Mouse (Mus musculus) CD8-positive naive resting alpha-beta T cell, adult 2 months (primary cell): ENCODE measurements around the gene Sfxn2.

Source experiments
- DNase-seq, 2 experiments: peaks; one replicate each; pipeline ENCODE4 v3.0.0; 2022; ENCODE audit warnings: low read depth in 2 of 2, low spot score in 2 of 2

Gene Sfxn2

DNA sequence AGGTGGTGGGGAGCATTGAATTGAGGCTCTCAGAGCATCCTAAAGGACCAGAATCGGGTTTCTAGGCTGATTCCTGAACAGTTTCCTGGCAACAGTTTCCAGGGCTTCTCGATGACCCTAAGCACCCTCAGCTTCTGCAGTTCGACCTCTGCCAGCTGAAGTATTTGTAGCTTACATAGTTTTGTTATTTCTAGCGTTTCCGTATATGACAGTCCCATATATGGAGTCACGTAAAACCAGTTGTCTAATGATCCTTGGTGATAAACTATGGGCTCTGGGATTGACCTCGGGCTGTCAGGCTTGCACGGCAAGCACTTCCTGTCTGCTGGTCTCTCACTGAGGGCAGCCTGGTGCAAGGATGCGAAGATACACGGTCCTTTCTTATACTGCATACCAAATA is 52.4 kb downstream of the Sfxn2 start:
- DNase-seq = no peak

DNA sequence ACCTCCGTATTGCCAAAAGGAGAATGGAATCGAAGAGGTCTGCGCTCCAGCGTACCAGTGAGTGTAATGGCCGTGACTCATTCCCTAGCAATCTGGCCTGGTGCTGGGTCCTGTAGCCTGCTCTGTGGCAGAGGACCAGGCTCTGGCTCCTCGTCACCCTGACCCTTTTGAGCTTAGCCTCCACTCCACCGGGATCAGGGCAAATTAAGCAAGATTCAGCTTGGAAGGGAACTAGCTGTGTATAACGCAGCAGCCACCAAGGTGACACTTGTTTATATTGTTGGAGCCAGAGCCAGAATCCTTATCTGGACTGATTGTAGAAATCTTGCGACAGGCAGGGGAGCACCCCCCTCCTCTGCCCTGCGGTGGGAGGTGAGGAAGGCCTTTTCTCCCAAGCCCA is 55.2 kb downstream of the Sfxn2 start:
- DNase-seq = no peak

DNA sequence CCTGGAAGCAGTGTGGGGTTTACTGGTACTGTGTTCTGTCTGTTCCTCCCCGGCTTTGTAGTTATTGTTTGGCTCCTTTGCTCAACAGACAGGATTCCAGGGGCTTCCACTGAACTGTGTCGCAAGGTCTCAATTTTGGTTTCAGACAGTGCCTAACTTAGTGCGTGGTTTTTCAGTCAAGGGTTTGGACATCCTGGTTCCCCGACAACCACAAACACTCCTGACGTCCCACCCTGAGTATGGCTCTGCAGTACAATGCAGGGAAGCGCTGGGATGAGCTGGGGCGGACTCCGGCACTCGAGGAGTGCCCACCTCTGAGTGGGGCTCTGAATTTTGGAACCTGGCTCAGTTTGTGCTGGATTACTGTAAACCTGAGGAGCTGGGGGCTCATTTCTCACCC is 56.6 kb downstream of the Sfxn2 start:
- DNase-seq = no peak

DNA sequence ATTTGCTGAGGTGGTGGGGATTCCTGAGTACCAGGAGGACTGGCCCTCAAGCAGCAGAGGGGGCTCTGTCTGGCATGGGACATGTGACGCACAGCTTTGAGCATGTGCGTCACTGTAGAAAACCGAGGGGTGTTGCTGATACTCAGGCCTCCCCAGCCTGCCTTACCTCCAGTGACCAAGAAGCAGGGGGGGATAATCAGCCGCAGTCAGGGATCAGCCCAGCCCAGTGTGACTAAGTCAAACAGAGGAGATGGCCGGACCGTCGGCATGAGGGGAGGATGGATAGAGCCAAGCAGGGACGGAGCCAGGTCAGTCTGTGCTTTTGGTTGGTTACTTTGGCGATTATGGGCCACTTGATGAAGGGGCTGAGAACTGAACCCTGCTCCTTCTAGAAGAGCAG is 58.5 kb downstream of the Sfxn2 start:
- no peak for DNase-seq

DNA sequence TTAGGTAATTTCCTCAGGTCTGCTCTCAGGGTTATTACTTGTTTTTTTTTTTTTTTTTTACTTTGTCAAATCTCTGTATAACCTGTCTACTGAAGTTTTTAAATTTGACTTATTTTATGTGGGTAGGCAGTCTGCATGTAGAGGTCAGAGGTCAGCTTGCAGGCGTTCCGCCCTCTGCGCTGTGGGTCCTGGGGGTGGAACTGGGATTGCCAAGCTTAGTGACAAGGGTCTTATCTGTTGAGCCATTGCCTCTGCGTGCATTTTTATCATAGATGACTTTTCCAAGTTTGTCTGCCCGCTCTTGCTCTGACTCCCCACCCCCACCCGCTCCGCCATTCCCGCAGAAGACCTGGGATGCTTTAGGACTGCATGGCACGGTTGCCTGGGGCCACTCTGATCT is 62.6 kb downstream of the Sfxn2 start:
- DNase-seq = no peak

DNA sequence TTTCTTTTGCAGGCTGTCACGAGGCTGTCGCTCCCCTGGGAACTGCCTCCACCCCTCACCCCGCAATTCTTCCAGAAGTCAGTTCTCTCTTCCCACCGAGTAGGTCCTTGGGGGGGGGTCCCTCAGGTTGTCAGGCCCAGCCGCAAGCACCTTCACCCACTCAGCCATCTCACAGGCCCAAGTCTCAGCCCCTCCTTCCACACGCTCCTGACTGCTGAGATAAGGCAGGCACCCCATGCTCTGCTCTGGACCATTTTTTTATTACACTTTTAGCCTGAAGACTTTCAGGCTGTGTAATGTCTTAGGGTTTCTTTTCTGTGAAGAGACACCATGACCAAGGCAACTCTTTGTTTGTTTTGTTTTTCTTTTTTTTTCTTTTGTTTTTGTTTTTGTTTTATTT is 64.4 kb downstream of the Sfxn2 start:
- DNase-seq = no peak

DNA sequence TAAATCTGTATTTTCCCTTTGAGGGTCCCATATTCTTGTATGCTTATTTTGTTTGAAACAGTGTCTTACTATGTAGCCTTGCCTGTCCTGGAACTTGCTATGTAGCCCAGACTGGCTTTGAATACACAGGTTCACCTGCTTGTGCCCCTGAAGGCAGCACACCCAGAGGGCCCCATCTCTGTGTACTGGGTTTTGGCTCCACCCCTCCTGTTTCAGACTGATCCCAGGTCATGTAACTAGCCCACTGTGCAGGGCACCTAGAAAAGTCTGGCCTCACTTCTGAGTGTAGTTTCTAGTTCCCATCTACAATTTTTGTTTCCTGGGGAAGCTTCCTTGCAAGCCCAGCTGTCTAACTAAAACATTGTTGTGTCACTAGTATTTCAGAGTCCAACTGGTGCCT is 65.9 kb downstream of the Sfxn2 start:
- DNase-seq = no peak

DNA sequence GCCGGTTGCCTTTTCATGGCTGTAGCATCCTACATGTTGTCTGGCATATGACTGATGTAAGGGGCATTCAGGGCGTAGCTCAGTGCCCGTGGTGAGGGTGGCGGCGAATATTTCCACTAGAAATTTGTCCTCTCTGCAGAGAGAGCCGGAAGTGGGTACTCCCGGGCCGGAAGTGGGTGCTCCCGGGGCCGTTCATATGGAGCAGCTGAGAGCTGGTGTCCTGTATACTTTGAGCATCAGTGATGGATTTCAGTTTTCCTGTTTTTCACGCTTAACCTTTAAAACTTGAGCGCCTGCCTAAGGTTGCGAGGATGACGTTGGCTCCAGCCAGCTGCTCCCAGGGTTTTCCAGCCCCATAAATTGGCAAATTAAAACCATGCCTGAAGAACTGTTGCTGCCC is 66.3 kb downstream of the Sfxn2 start:
- DNase-seq = no peak

DNA sequence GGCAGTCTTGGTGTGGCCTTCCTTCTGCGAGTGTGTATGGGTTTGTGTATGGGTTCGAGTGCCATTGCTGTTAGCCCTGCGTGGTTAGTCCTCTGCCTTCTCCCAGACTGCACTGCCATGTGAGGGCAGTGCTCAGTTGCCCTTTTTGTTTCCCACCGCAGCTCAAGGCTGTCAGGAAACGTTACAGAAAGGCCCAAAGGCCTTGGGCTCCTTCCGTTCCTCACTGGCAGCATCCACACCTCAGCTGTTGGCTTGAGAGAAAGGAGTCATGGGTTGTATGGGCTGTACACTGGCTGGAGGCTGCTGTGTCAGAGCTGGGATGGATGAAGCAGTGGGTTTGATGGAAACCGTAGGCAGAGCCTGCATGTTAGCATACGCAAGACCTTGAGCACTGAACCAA is 67.6 kb downstream of the Sfxn2 start:
- no peak for DNase-seq

DNA sequence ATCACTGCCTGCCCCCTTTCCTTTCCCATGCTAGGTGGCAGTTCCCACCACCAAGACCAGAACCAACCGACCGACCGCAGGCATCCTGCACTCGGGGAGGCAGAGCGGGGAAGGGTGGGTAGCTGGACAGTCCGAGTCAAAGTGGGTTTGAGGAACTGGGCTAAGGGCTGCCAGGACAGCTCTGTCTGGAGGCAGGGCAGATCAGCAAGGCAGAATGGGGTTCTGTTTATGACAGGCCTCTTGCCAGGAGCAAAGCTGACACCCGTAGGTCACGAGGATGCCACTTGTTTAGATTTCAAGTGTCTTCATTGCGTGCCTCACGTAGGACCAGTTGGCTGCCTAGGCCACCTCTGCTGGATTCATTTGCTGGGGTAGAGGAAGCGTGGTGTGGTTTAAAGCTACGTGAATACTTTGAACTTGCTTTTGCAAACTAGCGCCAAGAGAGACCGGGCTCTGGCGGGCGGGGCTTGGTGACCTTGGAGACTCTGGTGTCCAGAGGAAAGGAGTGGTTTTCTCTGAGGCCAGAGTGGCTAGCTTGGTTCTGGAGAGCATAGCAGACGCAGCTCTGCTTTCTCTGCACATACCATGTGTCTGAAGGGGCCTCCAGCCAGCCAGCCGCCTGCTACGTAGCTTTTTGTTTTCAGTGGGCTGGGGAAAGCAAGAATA is 68.4 kb downstream of the Sfxn2 start:
- DNase-seq = no peak

DNA sequence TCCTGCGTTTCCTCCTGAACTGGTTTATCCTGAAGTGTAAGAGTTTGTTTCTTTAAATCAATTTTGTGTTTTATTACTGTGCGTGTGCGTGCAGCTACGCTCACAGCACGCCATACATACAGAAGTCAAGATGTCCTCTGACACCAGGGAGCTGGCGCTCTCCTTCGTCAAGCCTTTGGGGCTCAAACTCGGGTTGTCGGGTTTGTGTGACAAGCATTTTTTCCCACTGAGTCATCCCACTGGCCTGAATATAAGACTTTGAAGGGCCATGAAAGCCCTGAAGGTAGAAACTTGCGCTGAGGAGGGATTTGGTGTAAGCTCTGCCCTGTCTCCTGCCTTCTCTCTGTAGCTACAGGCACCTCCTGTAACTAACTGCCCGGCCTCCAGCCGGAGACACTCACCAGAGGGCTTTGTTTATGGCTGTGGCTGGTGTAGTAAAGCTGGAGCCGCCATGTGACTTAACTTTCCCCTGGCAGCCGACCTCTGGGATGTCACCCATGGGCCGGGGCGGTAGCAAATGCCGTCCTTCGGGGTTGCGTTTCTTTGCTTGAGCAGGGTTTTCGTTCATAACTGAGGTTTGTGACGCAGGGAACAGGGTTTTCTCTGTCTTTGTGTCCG is 69.1 kb downstream of the Sfxn2 start:
- DNase-seq = no peak

DNA sequence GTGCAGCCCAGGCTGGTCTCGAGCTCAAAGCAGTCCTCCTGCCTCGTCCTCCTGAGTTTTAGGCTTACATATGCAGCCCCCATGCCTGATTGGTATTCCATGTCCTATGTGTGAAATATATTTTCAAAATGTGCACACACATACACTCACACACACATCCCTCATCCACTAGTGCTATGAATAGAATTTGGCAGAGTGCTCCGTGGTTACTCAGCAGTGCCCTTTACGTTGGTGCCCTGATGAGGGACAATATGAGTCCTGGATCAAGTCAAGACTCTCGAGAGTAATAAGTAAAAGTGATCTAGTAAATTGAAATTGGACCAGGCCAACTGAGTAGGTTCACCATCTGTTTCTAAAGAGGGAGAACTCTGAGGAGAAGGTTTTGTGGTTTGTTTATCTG is 70.1 kb downstream of the Sfxn2 start:
- DNase-seq = no peak

DNA sequence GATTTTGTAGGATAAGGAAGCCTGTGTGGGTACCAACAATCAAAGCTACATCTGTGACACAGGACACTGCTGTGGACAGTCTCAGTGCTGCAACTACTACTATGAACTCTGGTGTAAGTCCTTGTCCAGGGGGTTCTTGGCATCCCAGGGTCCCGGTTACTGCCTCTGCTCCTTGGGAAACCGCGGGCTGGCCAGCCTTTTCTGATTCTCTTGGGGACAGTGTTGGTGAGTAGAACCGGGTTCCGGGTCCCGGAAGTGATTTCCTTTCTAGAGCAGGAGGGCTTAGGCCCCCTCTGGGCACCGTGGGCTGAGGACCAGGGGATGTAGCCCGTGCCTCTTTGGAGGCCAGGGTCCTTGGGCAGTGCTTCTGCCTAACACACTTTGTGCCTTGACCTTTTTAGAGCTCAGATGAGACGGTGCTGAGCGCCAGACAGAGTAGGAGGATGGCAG is 71.2 kb downstream of the Sfxn2 start:
- DNase-seq = no peak

DNA sequence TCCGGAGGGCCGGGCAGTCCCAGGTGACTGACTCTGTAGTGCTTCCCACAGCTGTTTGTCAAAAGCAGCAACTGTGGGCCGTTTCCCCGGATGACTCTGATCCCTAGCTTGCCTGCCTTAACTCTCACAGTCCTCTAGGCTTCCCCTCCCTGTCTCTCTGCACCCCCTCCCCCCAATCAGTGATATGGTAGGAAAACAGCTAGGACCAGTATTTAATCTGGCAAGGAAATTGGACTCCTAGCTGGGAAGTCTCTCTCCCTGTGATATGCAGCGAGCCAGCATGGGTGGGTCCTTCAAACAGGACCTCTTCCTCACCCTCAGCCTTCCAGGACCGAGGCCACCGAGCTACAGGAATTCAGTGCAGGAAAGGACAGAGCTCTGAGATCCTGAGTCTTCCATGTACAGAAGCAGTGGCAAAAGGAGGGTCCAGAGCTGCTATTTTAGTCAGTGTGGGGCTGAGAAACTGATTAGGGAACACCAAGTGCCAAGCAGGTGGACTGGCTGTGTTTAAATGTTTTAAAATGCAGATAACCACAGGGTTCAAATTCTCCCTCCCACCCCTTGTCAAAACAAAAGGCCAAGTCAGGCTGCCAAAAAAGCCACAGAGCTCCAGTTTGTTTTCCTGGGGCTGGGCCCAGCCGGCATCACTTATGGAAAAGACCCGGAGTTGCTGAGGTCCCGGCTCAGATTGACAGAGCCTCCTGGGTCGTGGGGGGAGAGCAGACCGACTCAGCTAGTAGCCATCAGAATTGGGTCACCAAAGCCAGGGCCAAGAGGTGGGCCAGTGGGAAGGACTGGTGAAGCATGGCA is 71.8 kb downstream of the Sfxn2 start:
- no peak for DNase-seq

DNA sequence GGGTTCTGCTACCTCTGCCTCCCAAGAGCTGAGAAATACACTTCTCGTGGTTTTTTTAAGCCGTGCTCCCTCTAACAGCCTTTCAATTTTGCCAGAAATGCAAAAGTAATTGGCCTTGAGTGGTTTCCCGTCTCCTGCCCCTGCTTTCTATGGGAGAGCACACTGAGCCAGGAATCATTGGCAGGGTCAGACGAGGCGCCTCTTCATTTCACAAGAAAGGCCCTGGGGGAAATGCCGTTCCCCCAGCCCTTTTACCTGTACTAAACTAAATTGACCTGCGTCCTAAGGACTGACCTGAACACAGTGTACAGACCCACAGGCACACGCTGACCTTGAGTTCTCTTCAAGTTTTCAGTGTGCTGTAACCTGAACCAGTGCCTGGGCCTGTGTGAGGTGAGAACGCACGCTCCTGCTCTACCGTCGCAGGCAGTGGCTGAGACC is 72.9 kb downstream of the Sfxn2 start:
- DNase-seq = no peak

DNA sequence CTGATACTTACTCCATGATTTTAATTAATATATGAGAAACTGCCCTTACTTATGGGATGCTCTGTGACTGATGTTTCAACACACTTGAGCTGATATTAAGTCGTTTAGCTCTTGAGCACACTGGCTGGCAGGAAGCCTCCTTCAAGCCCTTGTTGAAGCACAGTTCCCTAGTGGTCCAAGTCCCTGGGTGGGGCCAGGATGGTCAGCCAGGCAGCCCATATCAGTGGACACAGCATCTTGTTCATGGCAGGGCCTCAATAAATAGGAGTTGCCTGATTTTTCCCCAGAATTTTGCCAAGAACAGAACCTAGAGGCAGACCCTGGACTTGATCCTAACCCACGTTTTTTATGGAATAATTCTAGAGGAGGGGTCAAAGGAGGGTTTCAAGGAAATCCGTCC is 74.1 kb downstream of the Sfxn2 start:
- DNase-seq = no peak
